Mouse (Mus musculus): ENCODE results near the gene Dab1. TPM values are rescaled to one million over a fixed set of nuclear protein-coding genes. Genes with fewer than 3 reads are reported as not detected.

Dab1 gene
- polyA plus RNA-seq, 1 experiment from 2014 or later: 14.3 TPM

- H3K4me3 ChIP-seq (replicated peaks): no peak overlapping the region
- no peaks in the 10 kb centered on the region for H3K27me3 ChIP-seq
- ATAC-seq (ENCODE audit: insufficient number of reproducible peaks, low FRiP score, low TSS enrichment, low read depth): no peak
- no peaks in the 10 kb centered on the region for H3K36me3 ChIP-seq
- WGBS: 62% methylated on average over 7 of the region's 7 CpGs
- no peak overlapping the region for H3K9ac ChIP-seq
- no peak overlapping the region for H3K27ac ChIP-seq (replicated peaks)
- H3K4me1 ChIP-seq: no peaks in the 10 kb centered on the region
- H3K4me2 ChIP-seq (replicated peaks): no peak overlapping the region
- no peaks in the 10 kb centered on the region for H3K9me3 ChIP-seq (replicated peaks)
Measured at GRCm38 (mm10) chr4:104384704-104385103, 765.5 kb downstream of the Dab1 start.

GRCm38 (mm10) chr4:104385272-104385671 is 766.1 kb downstream of the Dab1 start:
- 23% methylated on average over 5 of the region's 5 CpGs for WGBS
- no peak for ATAC-seq (ENCODE audit: insufficient number of reproducible peaks, low FRiP score, low TSS enrichment, low read depth)
- Histone ChIP-seq H3K9ac (no peak overlapping the region), H3K4me2 (replicated peaks) (no peak overlapping the region), H3K36me3 (no peaks in the 10 kb centered on the region), H3K27me3 (no peaks in the 10 kb centered on the region), H3K27ac (replicated peaks) (no peak overlapping the region), H3K4me1 (no peaks in the 10 kb centered on the region), H3K9me3 (replicated peaks) (no peaks in the 10 kb centered on the region), H3K4me3 (replicated peaks) (no peak overlapping the region)

DNA sequence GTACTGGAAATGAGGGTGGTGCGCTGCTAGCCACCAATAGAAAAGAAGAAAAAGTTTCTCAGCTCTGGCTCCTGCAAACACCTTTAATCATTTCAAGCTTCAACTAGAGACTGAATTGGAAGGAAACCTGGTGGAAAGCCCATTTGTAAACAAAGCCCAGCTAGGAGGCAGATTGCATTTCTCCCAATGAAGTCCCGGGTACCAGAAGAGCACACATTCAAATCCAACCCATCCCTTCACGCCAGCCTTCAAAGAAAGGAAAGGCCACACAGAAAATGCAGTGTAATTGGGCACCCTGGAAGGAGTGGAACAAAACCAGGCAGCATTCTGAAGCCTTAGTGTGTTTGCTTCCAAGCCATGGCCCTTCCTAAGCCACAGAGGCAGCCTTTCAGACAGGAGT is 776.4 kb downstream of the Dab1 start:
- WGBS: 73% methylated on average over 3 of the region's 3 CpGs
- Histone ChIP-seq H3K9me3 (replicated peaks) (no peaks in the 10 kb centered on the region), H3K4me3 (replicated peaks) (no peak overlapping the region), H3K4me2 (replicated peaks) (no peak overlapping the region), H3K4me1 (no peaks in the 10 kb centered on the region), H3K27ac (replicated peaks) (no peak overlapping the region), H3K36me3 (no peaks in the 10 kb centered on the region), H3K9ac (no peak overlapping the region), H3K27me3 (no peaks in the 10 kb centered on the region)
- ATAC-seq (ENCODE audit: insufficient number of reproducible peaks, low FRiP score, low TSS enrichment, low read depth): no peak

GRCm38 (mm10) chr4:104396095-104396494 is 776.9 kb downstream of the Dab1 start:
- WGBS: 90% methylated on average over 5 of the region's 5 CpGs
- H3K4me2 ChIP-seq (replicated peaks): no peak overlapping the region
- ATAC-seq (ENCODE audit: insufficient number of reproducible peaks, low FRiP score, low TSS enrichment, low read depth): no peak

DNA sequence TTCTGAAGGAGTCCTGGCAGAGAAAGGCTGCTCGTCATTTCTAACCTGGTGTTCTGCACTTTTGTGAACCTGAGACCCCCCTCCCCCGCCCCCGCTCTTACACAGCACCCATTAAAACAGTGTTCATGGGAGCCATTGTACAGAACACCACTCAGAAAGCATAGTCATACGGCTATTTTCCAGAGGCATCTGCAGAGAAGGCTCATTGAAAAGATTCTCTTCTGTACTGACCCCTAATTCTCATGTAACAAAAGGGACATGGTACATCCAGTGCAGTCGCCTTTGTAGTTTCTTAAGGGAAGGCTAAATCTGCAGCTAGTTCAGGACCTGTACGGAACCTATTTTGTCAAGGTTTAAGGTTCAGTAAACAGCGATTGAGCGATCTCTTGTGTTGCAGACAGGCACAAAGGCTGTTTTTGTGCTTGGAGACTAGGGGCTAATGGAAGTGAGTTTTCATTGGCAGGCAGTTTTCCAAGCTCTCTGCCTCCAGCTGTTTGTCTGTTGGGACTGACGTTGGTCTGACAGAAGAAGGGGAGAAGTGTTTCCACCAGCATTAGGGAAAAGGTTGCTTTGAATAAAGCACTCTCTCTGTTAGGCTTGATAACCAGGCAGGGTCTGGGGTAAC is 780.1 kb downstream of the Dab1 start:
- no peak overlapping the region for H3K4me3 ChIP-seq (replicated peaks)
- 41% methylated on average over 9 of the region's 9 CpGs for WGBS
- no peak overlapping the region for H3K4me2 ChIP-seq (replicated peaks)
- H3K36me3 ChIP-seq: no peaks in the 10 kb centered on the region
- no peak overlapping the region for H3K9ac ChIP-seq
- no peak for ATAC-seq (ENCODE audit: insufficient number of reproducible peaks, low FRiP score, low TSS enrichment, low read depth)
- no peaks in the 10 kb centered on the region for H3K4me1 ChIP-seq
- no peak overlapping the region for H3K27ac ChIP-seq (replicated peaks)
- H3K9me3 ChIP-seq (replicated peaks): no peaks in the 10 kb centered on the region
- no peaks in the 10 kb centered on the region for H3K27me3 ChIP-seq

More at GRCm38 (mm10) chr4:104396095-104396494, 776.9 kb downstream of the Dab1 start:
- Histone ChIP-seq H3K36me3 (no peaks in the 10 kb centered on the region), H3K4me1 (no peaks in the 10 kb centered on the region), H3K9ac (no peak overlapping the region), H3K4me3 (replicated peaks) (no peak overlapping the region), H3K9me3 (replicated peaks) (no peaks in the 10 kb centered on the region), H3K27ac (replicated peaks) (no peak overlapping the region), H3K27me3 (no peaks in the 10 kb centered on the region)

- H3K27me3 ChIP-seq: no peaks in the 10 kb centered on the region
- 85% methylated on average over 5 of the region's 5 CpGs for WGBS
- H3K9ac ChIP-seq: no peak overlapping the region
- H3K4me2 ChIP-seq (replicated peaks): no peak overlapping the region
- H3K9me3 ChIP-seq (replicated peaks): no peaks in the 10 kb centered on the region
- H3K4me1 ChIP-seq: no peaks in the 10 kb centered on the region
- H3K27ac ChIP-seq (replicated peaks): no peak overlapping the region
- no peaks in the 10 kb centered on the region for H3K36me3 ChIP-seq
- no peak for ATAC-seq (ENCODE audit: insufficient number of reproducible peaks, low FRiP score, low TSS enrichment, low read depth)
- H3K4me3 ChIP-seq (replicated peaks): no peak overlapping the region
Measured at GRCm38 (mm10) chr4:104404099-104404498, 784.9 kb downstream of the Dab1 start.

DNA sequence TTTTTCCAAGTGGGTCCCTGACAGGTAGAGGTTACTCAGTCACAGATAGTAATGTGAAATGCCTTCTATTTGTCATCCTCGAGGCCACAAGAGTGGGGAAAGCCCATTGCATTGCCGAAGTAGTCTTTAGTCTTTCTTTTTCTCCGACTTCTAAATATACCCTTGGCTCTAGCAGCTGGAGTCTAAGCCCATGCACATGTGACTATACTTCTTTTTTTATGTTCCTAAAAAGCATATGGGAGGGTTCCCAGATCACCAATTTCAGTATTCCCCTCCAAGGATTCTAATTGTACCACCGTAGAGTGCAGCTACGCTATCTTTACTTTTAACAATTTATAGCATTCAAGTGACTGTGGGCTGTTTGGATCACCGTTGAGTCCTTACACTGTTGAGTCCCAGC is 791.8 kb downstream of the Dab1 start:
- no peak for ATAC-seq (ENCODE audit: insufficient number of reproducible peaks, low FRiP score, low TSS enrichment, low read depth)
- Histone ChIP-seq H3K9ac (no peak overlapping the region), H3K36me3 (no peaks in the 10 kb centered on the region), H3K27ac (replicated peaks) (no peak overlapping the region), H3K4me3 (replicated peaks) (no peak overlapping the region), H3K4me2 (replicated peaks) (no peak overlapping the region), H3K4me1 (no peaks in the 10 kb centered on the region), H3K9me3 (replicated peaks) (no peaks in the 10 kb centered on the region), H3K27me3 (no peaks in the 10 kb centered on the region)
- WGBS: 76% methylated on average over 6 of the region's 6 CpGs

GRCm38 (mm10) chr4:104415482-104415881 is 796.3 kb downstream of the Dab1 start:
- no peak overlapping the region for H3K4me3 ChIP-seq (replicated peaks)
- H3K4me2 ChIP-seq (replicated peaks): no peak overlapping the region
- WGBS: 61% methylated on average over 2 of the region's 2 CpGs
- no peak overlapping the region for H3K27ac ChIP-seq (replicated peaks)
- no peaks in the 10 kb centered on the region for H3K9me3 ChIP-seq (replicated peaks)
- no peaks in the 10 kb centered on the region for H3K4me1 ChIP-seq
- H3K36me3 ChIP-seq: no peaks in the 10 kb centered on the region
- no peaks in the 10 kb centered on the region for H3K27me3 ChIP-seq
- no peak overlapping the region for H3K9ac ChIP-seq
- ATAC-seq (ENCODE audit: insufficient number of reproducible peaks, low FRiP score, low TSS enrichment, low read depth): no peak

DNA sequence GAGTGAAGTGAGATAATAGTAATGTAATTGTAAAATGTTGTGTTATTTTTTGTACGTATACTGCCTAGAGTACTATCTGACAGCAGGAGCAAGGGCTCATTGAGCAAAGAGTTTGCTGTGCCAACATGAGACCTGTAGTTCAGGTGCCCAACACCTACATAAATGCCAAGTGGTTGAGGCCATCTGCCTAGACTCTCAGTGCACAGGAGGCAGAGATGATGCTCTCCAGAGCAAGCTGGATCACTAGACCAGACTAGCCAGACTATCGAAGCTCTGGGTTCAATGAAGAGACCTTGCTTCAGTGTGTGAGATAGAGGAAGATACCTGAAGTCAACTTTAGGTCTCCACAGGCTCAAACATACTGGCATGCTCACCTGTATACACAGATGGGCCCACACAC is 799.2 kb downstream of the Dab1 start:
- Histone ChIP-seq H3K36me3 (no peaks in the 10 kb centered on the region), H3K27me3 (no peaks in the 10 kb centered on the region), H3K4me1 (no peaks in the 10 kb centered on the region), H3K4me2 (replicated peaks) (no peak overlapping the region), H3K9ac (no peak overlapping the region), H3K4me3 (replicated peaks) (no peak overlapping the region), H3K27ac (replicated peaks) (no peak overlapping the region), H3K9me3 (replicated peaks) (no peaks in the 10 kb centered on the region)
- ATAC-seq (ENCODE audit: insufficient number of reproducible peaks, low FRiP score, low TSS enrichment, low read depth): no peak
- whole genome bisulfite sequencing: 97% methylated on average over 2 of the region's 2 CpGs

GRCm38 (mm10) chr4:104420983-104421680 is 802.0 kb downstream of the Dab1 start:
- no peaks in the 10 kb centered on the region for H3K4me1 ChIP-seq
- no peak for ATAC-seq (ENCODE audit: insufficient number of reproducible peaks, low FRiP score, low TSS enrichment, low read depth)
- no peak overlapping the region for H3K4me2 ChIP-seq (replicated peaks)
- H3K36me3 ChIP-seq: no peaks in the 10 kb centered on the region
- H3K9ac ChIP-seq: no peak overlapping the region
- no peaks in the 10 kb centered on the region for H3K27me3 ChIP-seq
- no peaks in the 10 kb centered on the region for H3K9me3 ChIP-seq (replicated peaks)
- 90% methylated on average over 12 of the region's 12 CpGs for WGBS
- no peak overlapping the region for H3K4me3 ChIP-seq (replicated peaks)
- no peak overlapping the region for H3K27ac ChIP-seq (replicated peaks)

- no peaks in the 10 kb centered on the region for H3K9me3 ChIP-seq (replicated peaks)
- no peaks in the 10 kb centered on the region for H3K4me1 ChIP-seq
- H3K4me2 ChIP-seq (replicated peaks): no peak overlapping the region
- no peak overlapping the region for H3K27ac ChIP-seq (replicated peaks)
- no peak overlapping the region for H3K4me3 ChIP-seq (replicated peaks)
- no peaks in the 10 kb centered on the region for H3K27me3 ChIP-seq
- WGBS: 85% methylated on average over 7 of the region's 7 CpGs
- no peak for ATAC-seq (ENCODE audit: insufficient number of reproducible peaks, low FRiP score, low TSS enrichment, low read depth)
- H3K9ac ChIP-seq: no peak overlapping the region
- no peaks in the 10 kb centered on the region for H3K36me3 ChIP-seq
Measured at GRCm38 (mm10) chr4:104429127-104429526, 810.0 kb downstream of the Dab1 start.
